Mouse (Mus musculus) lung, postnatal 36 days (tissue): ENCODE measurements around the gene Rad54l2.
A peak's percentile ranks its signal among the peaks of the same experiment; 100 is the strongest.

Experiments
- DNase-seq: peaks from one replicate; pipeline ENCODE4 v3.0.0; 2022; ENCODE audit warnings: mixed read lengths

Rad54l2 gene

GRCm38 (mm10) chr9:106788812-106789321 is at the start of gene Rad54l2:
Gene Rad54l2, minus strand, starts transcription at chr9:106789194.
- peak; percentile 81 for DNase-seq

GRCm38 (mm10) chr9:106822381-106823104 is 33.5 kb upstream of the Rad54l2 start:
- peak; percentile 91 for DNase-seq

GRCm38 (mm10) chr9:106821618-106822380 is 32.8 kb upstream of the Rad54l2 start, which contains the start of gene Dcaf1:
Gene Dcaf1, plus strand, starts transcription at chr9:106821874.
- DNase-seq = peak; percentile 99

GRCm38 (mm10) chr9:106821050-106821617 is 32.1 kb upstream of the Rad54l2 start:
- peak; percentile 3 for DNase-seq

GRCm38 (mm10) chr9:106819201-106819600 is 30.2 kb upstream of the Rad54l2 start:
- DNase-seq = peak; percentile 25

- no peak for DNase-seq
Measured at GRCm38 (mm10) chr9:106818191-106818590, 29.2 kb upstream of the Rad54l2 start.

GRCm38 (mm10) chr9:106806503-106806902 is 17.5 kb upstream of the Rad54l2 start:
- DNase-seq = no peak

- no peak for DNase-seq
Measured at GRCm38 (mm10) chr9:106790831-106791230, 1.8 kb upstream of the Rad54l2 start.

- DNase-seq = no peak
Measured at GRCm38 (mm10) chr9:106789363-106789762, 369 bp upstream of the Rad54l2 start.

GRCm38 (mm10) chr9:106787979-106788811 is 799 bp downstream of the Rad54l2 start:
- DNase-seq = peak; percentile 3

- no peak for DNase-seq
Measured at GRCm38 (mm10) chr9:106785206-106785605, 3.8 kb downstream of the Rad54l2 start.

GRCm38 (mm10) chr9:106783554-106783953 is 5.4 kb downstream of the Rad54l2 start:
- DNase-seq = no peak

- DNase-seq = no peak
Measured at GRCm38 (mm10) chr9:106780086-106780485, 8.9 kb downstream of the Rad54l2 start.

GRCm38 (mm10) chr9:106778319-106778718 is 10.7 kb downstream of the Rad54l2 start:
- DNase-seq = no peak

GRCm38 (mm10) chr9:106777423-106777822 is 11.6 kb downstream of the Rad54l2 start:
- no peak for DNase-seq

GRCm38 (mm10) chr9:106776116-106776515 is 12.9 kb downstream of the Rad54l2 start:
- no peak for DNase-seq

GRCm38 (mm10) chr9:106771770-106772169 is 17.2 kb downstream of the Rad54l2 start:
- DNase-seq = no peak

- no peak for DNase-seq
Measured at GRCm38 (mm10) chr9:106770216-106770615, 18.8 kb downstream of the Rad54l2 start.

GRCm38 (mm10) chr9:106769781-106770180 is 19.2 kb downstream of the Rad54l2 start:
- DNase-seq = no peak

GRCm38 (mm10) chr9:106756421-106756820 is 32.6 kb downstream of the Rad54l2 start:
- DNase-seq = peak; percentile 8

GRCm38 (mm10) chr9:106755776-106756175 is 33.2 kb downstream of the Rad54l2 start:
- DNase-seq = no peak

GRCm38 (mm10) chr9:106754311-106754710 is 34.7 kb downstream of the Rad54l2 start:
- no peak for DNase-seq
